Mouse (Mus musculus): Measurements from ENCODE around the gene Psen2. TPM values are rescaled to one million over a fixed set of nuclear protein-coding genes. Genes with fewer than 3 reads are reported as not detected.

Psen2 gene
- 13.5 and 17.4 TPM in 2 replicates for polyA plus RNA-seq (2014; fragmentation: Nextera tagmentation; extraction: Ambion mirVana)

GRCm38 (mm10) chr1:180263364-180263997, at the start of gene Psen2:
Gene Psen2, minus strand, starts transcription at chr1:180263438.
- Histone ChIP-seq H3K9ac (replicated peaks; ENCODE audit: low read depth, low read length) (no peak within 1 kb of the TSS), H3K4me3 (ENCODE audit: low read depth, low read length) (no peak within 1 kb of the TSS), H3K4me2 (replicated peaks; ENCODE audit: low read depth, low read length) (no peak within 1 kb of the TSS), H3K27me3 (ENCODE audit: control insufficient read depth, insufficient read depth, low read length) (no peaks in the 10 kb centered on the region), H3K9me3 (ENCODE audit: control insufficient read depth, low read depth, low read length) (no peaks in the 10 kb centered on the region), H3K27ac (ENCODE audit: low read length) (no peak within 1 kb of the TSS), H3K36me3 (ENCODE audit: control insufficient read depth, insufficient read depth, low read length) (no peaks in the 10 kb centered on the region), H3K4me1 (ENCODE audit: control insufficient read depth, insufficient read depth, low read length) (peaks cover 7% of the 10 kb centered on the region; the same call in 1 of the 2 replicates)
- no peak for ATAC-seq (ENCODE audit: insufficient number of reproducible peaks, insufficient read depth, low FRiP score, low read depth)
- WGBS = 26% methylated on average over 7 of the region's 7 CpGs

- no peaks in the 10 kb centered on the region for H3K36me3 ChIP-seq (ENCODE audit: control insufficient read depth, insufficient read depth, low read length)
- H3K4me2 ChIP-seq (replicated peaks; ENCODE audit: low read depth, low read length) = peak overlapping the region; percentile 37; the same call in 1 of the 2 replicates
- H3K4me3 ChIP-seq (ENCODE audit: low read depth, low read length) = no peak overlapping the region
- WGBS = 42% methylated on average over 6 of the region's 6 CpGs
- H3K27me3 ChIP-seq (ENCODE audit: control insufficient read depth, insufficient read depth, low read length) = no peaks in the 10 kb centered on the region
- ATAC-seq (ENCODE audit: insufficient number of reproducible peaks, insufficient read depth, low FRiP score, low read depth) = no peak
- peaks cover 25% of the 10 kb centered on the region for H3K4me1 ChIP-seq (ENCODE audit: control insufficient read depth, insufficient read depth, low read length)
- no peaks in the 10 kb centered on the region for H3K9me3 ChIP-seq (ENCODE audit: control insufficient read depth, low read depth, low read length)
- 0 out of 2 replicates have a peak overlapping the region, but pooled peaks have one; percentile 4 for H3K27ac ChIP-seq (ENCODE audit: low read length)
- no peak overlapping the region for H3K9ac ChIP-seq (replicated peaks; ENCODE audit: low read depth, low read length)
Observed at GRCm38 (mm10) chr1:180312792-180313311, 49.6 kb upstream of the Psen2 start.

DNA sequence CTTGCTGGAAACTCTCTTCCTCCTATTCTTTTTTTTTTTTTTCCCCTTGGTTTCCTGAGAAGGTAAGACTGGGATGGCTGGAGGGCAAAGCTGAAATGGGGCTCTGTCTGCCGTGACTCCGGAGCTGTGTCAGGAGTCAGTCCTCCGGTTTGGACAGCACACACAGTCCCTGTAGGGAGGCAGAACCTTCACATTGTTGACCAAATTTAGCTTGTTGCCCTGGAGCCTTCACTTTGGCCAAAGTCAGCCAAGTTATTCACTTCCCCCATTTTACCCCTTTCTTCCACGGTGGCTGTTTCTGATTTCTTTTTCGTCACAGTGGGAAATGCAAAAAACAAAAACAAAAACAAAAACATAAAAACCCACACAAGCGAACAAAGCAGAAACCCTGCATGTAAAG, 49.0 kb upstream of the Psen2 start:
- 78% methylated on average over 6 of the region's 6 CpGs for WGBS
- peaks cover 31% of the 10 kb centered on the region for H3K4me1 ChIP-seq (ENCODE audit: control insufficient read depth, insufficient read depth, low read length)
- no peak overlapping the region for H3K4me2 ChIP-seq (replicated peaks; ENCODE audit: low read depth, low read length)
- no peaks in the 10 kb centered on the region for H3K36me3 ChIP-seq (ENCODE audit: control insufficient read depth, insufficient read depth, low read length)
- no peaks in the 10 kb centered on the region for H3K27me3 ChIP-seq (ENCODE audit: control insufficient read depth, insufficient read depth, low read length)
- H3K9ac ChIP-seq (replicated peaks; ENCODE audit: low read depth, low read length) = no peak overlapping the region
- no peak overlapping the region for H3K4me3 ChIP-seq (ENCODE audit: low read depth, low read length)
- no peaks in the 10 kb centered on the region for H3K9me3 ChIP-seq (ENCODE audit: control insufficient read depth, low read depth, low read length)
- 0 out of 2 replicates have a peak overlapping the region, but pooled peaks have one; percentile 4 for H3K27ac ChIP-seq (ENCODE audit: low read length)
- no peak for ATAC-seq (ENCODE audit: insufficient number of reproducible peaks, insufficient read depth, low FRiP score, low read depth)

DNA sequence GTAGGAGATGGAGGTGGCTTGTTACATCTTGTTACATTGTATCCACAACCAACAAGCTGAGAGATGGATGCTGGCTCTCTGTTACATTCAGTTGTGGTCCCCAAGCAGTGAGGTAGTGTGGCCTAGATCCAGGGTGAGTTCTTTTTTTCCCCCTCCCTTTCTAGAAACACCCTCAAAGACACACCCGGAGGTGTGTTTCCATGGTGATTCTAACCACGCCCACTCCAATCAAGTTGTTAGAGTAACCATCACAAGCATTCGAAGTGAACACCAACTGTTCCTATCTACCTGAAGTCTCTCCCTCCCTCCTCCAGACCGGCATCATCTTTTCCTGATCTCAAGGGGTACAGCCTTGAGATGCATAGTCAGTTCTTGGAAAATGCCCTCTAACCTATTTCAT, 45.7 kb upstream of the Psen2 start:
- Histone ChIP-seq H3K27me3 (ENCODE audit: control insufficient read depth, insufficient read depth, low read length) (no peaks in the 10 kb centered on the region), H3K4me3 (ENCODE audit: low read depth, low read length) (no peak overlapping the region), H3K27ac (ENCODE audit: low read length) (no peak overlapping the region), H3K36me3 (ENCODE audit: control insufficient read depth, insufficient read depth, low read length) (no peaks in the 10 kb centered on the region), H3K9me3 (ENCODE audit: control insufficient read depth, low read depth, low read length) (no peaks in the 10 kb centered on the region), H3K4me2 (replicated peaks; ENCODE audit: low read depth, low read length) (no peak overlapping the region), H3K9ac (replicated peaks; ENCODE audit: low read depth, low read length) (no peak overlapping the region), H3K4me1 (ENCODE audit: control insufficient read depth, insufficient read depth, low read length) (peaks cover 24% of the 10 kb centered on the region)
- WGBS = 74% methylated on average over 4 of the region's 4 CpGs
- ATAC-seq (ENCODE audit: insufficient number of reproducible peaks, insufficient read depth, low FRiP score, low read depth) = no peak

- Histone ChIP-seq H3K9ac (replicated peaks; ENCODE audit: low read depth, low read length) (no peak overlapping the region), H3K4me2 (replicated peaks; ENCODE audit: low read depth, low read length) (no peak overlapping the region), H3K4me3 (ENCODE audit: low read depth, low read length) (no peak overlapping the region), H3K36me3 (ENCODE audit: control insufficient read depth, insufficient read depth, low read length) (no peaks in the 10 kb centered on the region), H3K4me1 (ENCODE audit: control insufficient read depth, insufficient read depth, low read length) (peaks cover 13% of the 10 kb centered on the region), H3K27ac (ENCODE audit: low read length) (peak overlapping the region; percentile 49; the same call in 1 of the 2 replicates), H3K27me3 (ENCODE audit: control insufficient read depth, insufficient read depth, low read length) (no peaks in the 10 kb centered on the region), H3K9me3 (ENCODE audit: control insufficient read depth, low read depth, low read length) (no peaks in the 10 kb centered on the region)
- peak; percentile 47; the same call in 1 of the 2 replicates for ATAC-seq (ENCODE audit: insufficient number of reproducible peaks, insufficient read depth, low FRiP score, low read depth)
- 52% methylated on average over 2 of the region's 2 CpGs for WGBS
Observed at GRCm38 (mm10) chr1:180307661-180308060, 44.4 kb upstream of the Psen2 start.

GRCm38 (mm10) chr1:180306889-180307288, 43.7 kb upstream of the Psen2 start:
- Histone ChIP-seq H3K4me2 (replicated peaks; ENCODE audit: low read depth, low read length) (no peak overlapping the region), H3K4me3 (ENCODE audit: low read depth, low read length) (no peak overlapping the region), H3K36me3 (ENCODE audit: control insufficient read depth, insufficient read depth, low read length) (no peaks in the 10 kb centered on the region), H3K27me3 (ENCODE audit: control insufficient read depth, insufficient read depth, low read length) (no peaks in the 10 kb centered on the region), H3K9me3 (ENCODE audit: control insufficient read depth, low read depth, low read length) (no peaks in the 10 kb centered on the region), H3K27ac (ENCODE audit: low read length) (peak overlapping the region; percentile 49; the same call in 1 of the 2 replicates), H3K9ac (replicated peaks; ENCODE audit: low read depth, low read length) (no peak overlapping the region), H3K4me1 (ENCODE audit: control insufficient read depth, insufficient read depth, low read length) (peaks cover 17% of the 10 kb centered on the region)
- ATAC-seq (ENCODE audit: insufficient number of reproducible peaks, insufficient read depth, low FRiP score, low read depth) = no peak
- WGBS = 57% methylated on average over 9 of the region's 9 CpGs

DNA sequence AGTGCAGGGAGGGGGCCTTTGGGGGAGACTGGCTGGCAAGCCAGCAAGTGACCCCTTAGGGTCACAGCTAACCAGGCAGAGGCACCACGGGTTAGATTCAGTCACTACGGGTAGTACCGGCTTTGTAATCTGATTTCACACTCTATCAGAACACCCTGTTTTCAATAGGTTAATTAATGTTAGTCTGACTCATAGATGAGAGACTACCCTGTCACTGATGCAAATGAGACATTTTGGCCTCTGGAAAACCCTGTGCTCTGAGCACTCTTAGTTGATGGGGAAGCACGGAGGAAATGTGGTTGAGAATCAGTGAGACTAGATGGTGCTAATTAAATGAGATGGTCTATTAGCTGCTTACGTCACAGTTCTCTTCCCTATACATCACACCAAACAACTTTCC, 40.4 kb upstream of the Psen2 start:
- H3K4me3 ChIP-seq (ENCODE audit: low read depth, low read length) = no peak overlapping the region
- no peak overlapping the region for H3K9ac ChIP-seq (replicated peaks; ENCODE audit: low read depth, low read length)
- no peaks in the 10 kb centered on the region for H3K9me3 ChIP-seq (ENCODE audit: control insufficient read depth, low read depth, low read length)
- H3K27me3 ChIP-seq (ENCODE audit: control insufficient read depth, insufficient read depth, low read length) = no peaks in the 10 kb centered on the region
- 80% methylated on average over 5 of the region's 5 CpGs for WGBS
- no peak for ATAC-seq (ENCODE audit: insufficient number of reproducible peaks, insufficient read depth, low FRiP score, low read depth)
- H3K4me2 ChIP-seq (replicated peaks; ENCODE audit: low read depth, low read length) = no peak overlapping the region
- H3K36me3 ChIP-seq (ENCODE audit: control insufficient read depth, insufficient read depth, low read length) = no peaks in the 10 kb centered on the region
- H3K4me1 ChIP-seq (ENCODE audit: control insufficient read depth, insufficient read depth, low read length) = peaks cover 17% of the 10 kb centered on the region
- peak overlapping the region; percentile 1; the same call in 1 of the 2 replicates for H3K27ac ChIP-seq (ENCODE audit: low read length)

- Histone ChIP-seq H3K27ac (ENCODE audit: low read length) (peak overlapping the region; percentile 71; the same call in 1 of the 2 replicates), H3K9me3 (ENCODE audit: control insufficient read depth, low read depth, low read length) (no peaks in the 10 kb centered on the region), H3K4me1 (ENCODE audit: control insufficient read depth, insufficient read depth, low read length) (peaks cover 9% of the 10 kb centered on the region), H3K4me2 (replicated peaks; ENCODE audit: low read depth, low read length) (no peak overlapping the region), H3K27me3 (ENCODE audit: control insufficient read depth, insufficient read depth, low read length) (no peaks in the 10 kb centered on the region), H3K36me3 (ENCODE audit: control insufficient read depth, insufficient read depth, low read length) (no peaks in the 10 kb centered on the region), H3K9ac (replicated peaks; ENCODE audit: low read depth, low read length) (no peak overlapping the region), H3K4me3 (ENCODE audit: low read depth, low read length) (no peak overlapping the region)
- 54% methylated on average over 12 of the region's 12 CpGs for WGBS
- ATAC-seq (ENCODE audit: insufficient number of reproducible peaks, insufficient read depth, low FRiP score, low read depth) = peak; percentile 47; the same call in 1 of the 2 replicates
Observed at GRCm38 (mm10) chr1:180302253-180303120, 39.2 kb upstream of the Psen2 start.
